Mouse (Mus musculus): ENCODE data around the gene Prss2. TPM values are rescaled to one million over a fixed set of nuclear protein-coding genes. Genes with fewer than 3 reads are reported as not detected.

The Prss2 gene
- polyA plus RNA-seq, 1 experiment from 2014 or later: not detected

DNA sequence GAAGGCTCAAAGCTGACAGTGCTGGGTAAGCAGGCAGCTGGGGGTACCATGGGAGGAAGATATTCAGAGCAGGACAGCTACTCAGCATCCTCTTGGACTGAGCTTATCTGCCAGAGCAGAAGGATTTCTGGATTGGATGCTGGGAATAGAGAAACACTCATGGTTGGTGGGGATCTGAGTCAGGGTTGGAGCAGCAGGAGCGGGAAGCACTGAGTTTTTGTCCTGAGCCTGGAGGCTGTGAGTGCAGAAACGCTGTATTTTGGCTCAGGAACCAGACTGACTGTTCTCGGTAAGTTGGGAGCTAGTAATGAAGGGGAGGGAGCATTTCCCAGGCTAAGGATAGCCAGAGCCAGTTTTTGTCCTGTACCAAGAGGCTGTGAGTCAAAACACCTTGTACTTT is 21.4 kb downstream of the Prss2 start:
- Histone ChIP-seq H3K36me3 (no peaks in the 10 kb centered on the region), H3K27me3 (ENCODE audit: insufficient read depth, poor library complexity, severe bottlenecking) (peaks cover 20% of the 10 kb centered on the region), H3K27ac (no peak overlapping the region), H3K4me1 (replicated peaks) (peaks cover 9% of the 10 kb centered on the region; the same call in 1 of the 2 replicates), H3K9me3 (no peaks in the 10 kb centered on the region), H3K4me3 (peak overlapping the region; percentile 44)
- WGBS: 21% methylated on average over 3 of the region's 3 CpGs
- DNase-seq (ENCODE audit: low spot score): no peak

DNA sequence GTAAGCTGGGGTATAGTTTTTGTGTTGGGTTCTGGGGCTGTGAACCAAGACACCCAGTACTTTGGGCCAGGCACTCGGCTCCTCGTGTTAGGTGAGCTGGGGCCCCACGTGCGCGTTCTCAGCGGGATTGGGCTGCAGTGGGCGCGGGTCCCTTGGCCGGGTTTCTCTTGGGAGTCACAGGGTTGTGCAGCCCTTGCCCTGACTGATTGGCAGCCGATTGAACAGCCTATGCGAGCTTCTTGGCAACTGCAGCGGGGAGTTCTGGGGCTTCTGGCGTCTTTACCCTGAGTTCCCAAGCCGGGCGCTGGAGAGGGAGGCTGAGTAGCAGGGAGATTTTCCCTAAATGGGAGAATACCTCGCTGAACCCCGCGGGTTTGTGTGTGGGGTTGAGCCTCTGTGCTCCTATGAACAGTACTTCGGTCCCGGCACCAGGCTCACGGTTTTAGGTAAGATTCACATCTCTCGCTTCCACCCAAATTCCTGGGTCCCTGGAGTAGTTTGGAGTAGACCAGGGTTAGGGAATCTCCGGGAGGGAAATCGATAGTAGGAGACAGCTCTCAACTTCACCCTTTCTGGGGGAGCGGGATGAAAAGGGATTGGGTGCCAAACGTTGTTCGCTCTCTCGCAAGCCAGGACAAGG is 21.9 kb downstream of the Prss2 start:
- WGBS: 5% methylated on average over 28 of the region's 28 CpGs
- H3K27me3 ChIP-seq (ENCODE audit: insufficient read depth, poor library complexity, severe bottlenecking): peaks cover 20% of the 10 kb centered on the region
- H3K36me3 ChIP-seq: no peaks in the 10 kb centered on the region
- H3K27ac ChIP-seq: no peak overlapping the region
- peak; percentile 25 for DNase-seq (ENCODE audit: low spot score)
- peaks cover 9% of the 10 kb centered on the region; the same call in 1 of the 2 replicates for H3K4me1 ChIP-seq (replicated peaks)
- no peaks in the 10 kb centered on the region for H3K9me3 ChIP-seq
- peak overlapping the region; percentile 44 for H3K4me3 ChIP-seq

DNA sequence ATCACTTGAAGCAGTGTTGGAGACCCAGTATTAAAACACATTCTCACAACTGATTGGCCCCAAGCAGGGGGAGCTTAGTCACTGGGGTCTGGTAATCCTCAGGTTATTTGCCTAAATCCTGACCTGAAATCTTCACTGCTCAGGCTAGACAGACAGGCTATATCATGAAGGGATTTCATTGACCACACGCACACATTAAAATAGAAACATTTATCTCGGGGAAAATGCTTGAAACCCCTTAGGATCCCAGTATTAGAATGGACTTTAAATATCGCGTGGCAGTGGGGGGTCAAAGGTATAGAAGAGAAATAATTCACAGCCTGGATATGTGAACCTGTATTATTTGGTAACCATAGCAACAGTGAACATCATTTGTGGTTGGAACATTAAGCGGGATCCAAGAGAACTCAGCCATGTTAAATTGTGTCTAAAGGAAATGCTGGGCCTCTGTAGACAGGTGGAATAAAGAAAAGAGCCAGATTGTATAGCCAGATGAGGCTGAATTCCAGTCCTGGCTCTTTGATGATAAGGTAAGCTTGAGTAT is 22.9 kb downstream of the Prss2 start:
- Histone ChIP-seq H3K36me3 (no peaks in the 10 kb centered on the region), H3K4me1 (replicated peaks) (peaks cover 9% of the 10 kb centered on the region; the same call in 1 of the 2 replicates), H3K9me3 (no peaks in the 10 kb centered on the region), H3K4me3 (no peak overlapping the region), H3K27me3 (ENCODE audit: insufficient read depth, poor library complexity, severe bottlenecking) (peaks cover 20% of the 10 kb centered on the region), H3K27ac (no peak overlapping the region)
- DNase-seq (ENCODE audit: low spot score): no peak
- 82% methylated on average over 5 of the region's 5 CpGs for WGBS

DNA sequence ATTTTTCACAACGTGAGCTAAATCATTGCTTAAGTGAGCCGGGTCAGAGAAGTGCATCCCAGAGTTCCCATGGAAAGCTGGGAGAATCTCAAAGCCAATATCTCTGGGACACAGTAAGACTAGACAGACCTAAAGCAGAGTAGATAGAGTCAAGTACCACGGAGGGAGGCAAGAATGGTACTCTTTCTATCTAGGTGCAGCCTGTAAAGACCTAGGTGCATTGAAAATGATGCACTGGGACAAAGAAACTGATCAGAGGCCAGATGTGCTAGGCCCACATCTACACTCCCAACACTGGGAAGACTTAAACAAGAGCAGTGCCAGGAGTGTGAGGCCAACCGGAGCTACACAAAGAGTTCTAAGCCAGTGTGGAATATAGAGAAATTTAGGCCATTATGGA is 23.7 kb downstream of the Prss2 start:
- no peak for DNase-seq (ENCODE audit: low spot score)
- Histone ChIP-seq H3K9me3 (no peaks in the 10 kb centered on the region), H3K27me3 (ENCODE audit: insufficient read depth, poor library complexity, severe bottlenecking) (peaks cover 20% of the 10 kb centered on the region), H3K4me1 (replicated peaks) (peaks cover 9% of the 10 kb centered on the region; the same call in 1 of the 2 replicates), H3K27ac (no peak overlapping the region), H3K36me3 (no peaks in the 10 kb centered on the region), H3K4me3 (no peak overlapping the region)
- WGBS: 90% methylated on average over 4 of the region's 4 CpGs

GRCm38 (mm10) chr6:41547056-41547650 is 25.6 kb downstream of the Prss2 start:
- H3K4me3 ChIP-seq: no peak overlapping the region
- no peak for DNase-seq (ENCODE audit: low spot score)
- peaks cover 20% of the 10 kb centered on the region for H3K27me3 ChIP-seq (ENCODE audit: insufficient read depth, poor library complexity, severe bottlenecking)
- no peaks in the 10 kb centered on the region for H3K9me3 ChIP-seq
- peaks cover 9% of the 10 kb centered on the region; the same call in 1 of the 2 replicates for H3K4me1 ChIP-seq (replicated peaks)
- H3K36me3 ChIP-seq: no peaks in the 10 kb centered on the region
- 89% methylated on average over 5 of the region's 5 CpGs for WGBS
- no peak overlapping the region for H3K27ac ChIP-seq

- WGBS: 60% methylated on average over 1 of the region's 1 CpGs
- H3K9me3 ChIP-seq: no peaks in the 10 kb centered on the region
- no peak for DNase-seq (ENCODE audit: low spot score)
Measured at GRCm38 (mm10) chr6:41548286-41548685, 26.7 kb downstream of the Prss2 start.

DNA sequence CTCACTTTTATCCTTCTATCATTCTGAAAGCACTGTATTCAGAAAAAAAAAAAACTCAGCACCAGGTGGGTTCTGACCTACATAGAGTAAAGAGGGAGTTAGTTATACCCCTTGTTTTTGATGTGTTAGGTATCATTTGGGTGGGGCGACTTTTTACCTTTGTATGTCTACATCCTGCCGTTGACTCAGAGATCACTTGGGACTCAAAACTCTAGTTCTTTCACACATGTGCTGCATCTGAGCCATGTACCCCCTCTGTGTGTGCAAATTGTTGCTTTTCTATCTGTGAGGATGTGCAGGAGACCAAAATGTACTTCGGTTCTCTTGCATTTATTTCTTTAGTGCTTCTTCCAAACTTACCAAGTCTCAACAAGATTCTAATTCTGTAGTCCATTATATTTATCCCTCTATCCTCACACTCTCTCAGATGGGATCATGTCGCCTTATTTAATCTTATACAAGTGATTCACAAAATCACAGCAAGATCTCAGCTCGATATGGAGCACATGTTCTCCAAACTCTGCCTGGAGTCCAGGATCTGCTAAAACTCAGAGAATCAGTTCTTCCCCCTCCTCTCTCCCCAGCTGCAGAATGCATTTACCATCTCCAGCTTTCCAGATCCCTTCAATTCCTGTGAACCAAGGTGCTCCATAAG is 31.9 kb downstream of the Prss2 start:
- no peaks in the 10 kb centered on the region for H3K4me1 ChIP-seq (replicated peaks)
- H3K4me3 ChIP-seq: no peak overlapping the region
- WGBS: 87% methylated on average over 5 of the region's 5 CpGs
- no peaks in the 10 kb centered on the region for H3K27me3 ChIP-seq (ENCODE audit: insufficient read depth, poor library complexity, severe bottlenecking)
- H3K36me3 ChIP-seq: no peaks in the 10 kb centered on the region
- no peak for DNase-seq (ENCODE audit: low spot score)
- H3K27ac ChIP-seq: no peak overlapping the region
- no peaks in the 10 kb centered on the region for H3K9me3 ChIP-seq

More at GRCm38 (mm10) chr6:41548286-41548685, 26.7 kb downstream of the Prss2 start:
- Histone ChIP-seq H3K4me1 (replicated peaks) (peaks cover 6% of the 10 kb centered on the region; the same call in 1 of the 2 replicates), H3K27ac (no peak overlapping the region), H3K36me3 (no peaks in the 10 kb centered on the region), H3K27me3 (ENCODE audit: insufficient read depth, poor library complexity, severe bottlenecking) (peaks cover 12% of the 10 kb centered on the region; the same call in 1 of the 2 replicates), H3K4me3 (no peak overlapping the region)

- no peak overlapping the region for H3K4me3 ChIP-seq
- H3K27ac ChIP-seq: no peak overlapping the region
- no peak for DNase-seq (ENCODE audit: low spot score)
- H3K9me3 ChIP-seq: no peaks in the 10 kb centered on the region
- H3K4me1 ChIP-seq (replicated peaks): no peaks in the 10 kb centered on the region
- H3K36me3 ChIP-seq: no peaks in the 10 kb centered on the region
- H3K27me3 ChIP-seq (ENCODE audit: insufficient read depth, poor library complexity, severe bottlenecking): no peaks in the 10 kb centered on the region
- 88% methylated on average over 7 of the region's 7 CpGs for WGBS
Measured at GRCm38 (mm10) chr6:41554295-41555169, 32.9 kb downstream of the Prss2 start.

- DNase-seq (ENCODE audit: low spot score): no peak
- H3K9me3 ChIP-seq: no peaks in the 10 kb centered on the region
- no peaks in the 10 kb centered on the region for H3K36me3 ChIP-seq
- no peak overlapping the region for H3K4me3 ChIP-seq
- H3K27me3 ChIP-seq (ENCODE audit: insufficient read depth, poor library complexity, severe bottlenecking): no peaks in the 10 kb centered on the region
- no peak overlapping the region for H3K27ac ChIP-seq
- H3K4me1 ChIP-seq (replicated peaks): no peaks in the 10 kb centered on the region
Measured at GRCm38 (mm10) chr6:41556389-41556788, 34.8 kb downstream of the Prss2 start.

- no peak for DNase-seq (ENCODE audit: low spot score)
Measured at GRCm38 (mm10) chr6:41557468-41557867, 35.9 kb downstream of the Prss2 start.

DNA sequence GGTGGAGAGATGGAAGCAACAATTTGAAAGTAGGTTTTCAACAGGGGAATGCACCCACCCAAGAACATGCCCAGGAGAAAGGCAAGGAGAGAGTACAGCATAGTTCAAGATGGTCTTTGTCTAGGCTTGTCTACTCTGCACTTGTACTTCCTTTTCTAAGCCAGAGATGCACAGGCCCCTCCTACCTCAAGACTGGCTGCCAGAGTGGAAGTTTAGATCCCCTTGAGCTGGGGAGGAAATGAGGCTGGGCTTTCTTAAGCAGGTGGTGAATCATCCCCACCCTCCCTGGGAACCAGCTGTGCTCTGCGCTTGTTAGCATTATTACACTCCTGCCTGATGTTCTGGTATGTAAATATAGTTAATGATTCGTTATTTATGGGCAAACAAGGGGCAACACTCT is 36.7 kb downstream of the Prss2 start:
- Histone ChIP-seq H3K36me3 (no peaks in the 10 kb centered on the region), H3K4me3 (no peak overlapping the region), H3K27ac (no peak overlapping the region), H3K27me3 (ENCODE audit: insufficient read depth, poor library complexity, severe bottlenecking) (no peaks in the 10 kb centered on the region), H3K4me1 (replicated peaks) (no peaks in the 10 kb centered on the region), H3K9me3 (no peaks in the 10 kb centered on the region)
- WGBS: 63% methylated on average over 2 of the region's 2 CpGs
- no peak for DNase-seq (ENCODE audit: low spot score)

More at GRCm38 (mm10) chr6:41557468-41557867, 35.9 kb downstream of the Prss2 start:
- no peaks in the 10 kb centered on the region for H3K4me1 ChIP-seq (replicated peaks)
- H3K36me3 ChIP-seq: no peaks in the 10 kb centered on the region
- WGBS: 79% methylated on average over 5 of the region's 5 CpGs
- H3K9me3 ChIP-seq: no peaks in the 10 kb centered on the region
- no peak overlapping the region for H3K27ac ChIP-seq
- H3K27me3 ChIP-seq (ENCODE audit: insufficient read depth, poor library complexity, severe bottlenecking): no peaks in the 10 kb centered on the region
- H3K4me3 ChIP-seq: no peak overlapping the region

DNA sequence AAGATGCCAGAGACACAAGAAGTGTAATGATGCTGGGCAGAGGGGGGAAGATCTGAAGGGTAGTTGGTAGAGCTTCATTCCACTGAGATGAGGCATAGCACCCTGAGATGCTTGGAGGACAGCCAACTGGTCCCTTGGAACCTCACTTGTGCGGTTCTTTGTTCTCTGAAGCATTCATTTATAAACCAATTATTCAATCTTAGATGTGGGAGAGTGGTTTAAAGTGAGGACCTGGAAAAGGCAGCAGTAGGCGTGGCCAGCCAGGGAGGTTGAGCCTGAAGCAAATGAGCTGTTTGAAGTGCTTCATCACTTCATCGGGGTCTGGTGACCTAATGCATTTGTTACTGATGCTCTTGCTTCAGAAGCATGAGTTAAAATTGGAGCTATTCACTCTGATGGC is 37.7 kb downstream of the Prss2 start:
- DNase-seq (ENCODE audit: low spot score): no peak
- no peaks in the 10 kb centered on the region for H3K27me3 ChIP-seq (ENCODE audit: insufficient read depth, poor library complexity, severe bottlenecking)
- H3K27ac ChIP-seq: no peak overlapping the region
- no peak overlapping the region for H3K4me3 ChIP-seq
- no peaks in the 10 kb centered on the region for H3K36me3 ChIP-seq
- H3K4me1 ChIP-seq (replicated peaks): no peaks in the 10 kb centered on the region
- 77% methylated on average over 3 of the region's 3 CpGs for whole genome bisulfite sequencing
- no peaks in the 10 kb centered on the region for H3K9me3 ChIP-seq

All from hindbrain, embryonic 10.5 days (tissue).